Mouse (Mus musculus) frontal cortex, postnatal 14 days (tissue): ENCODE data around the gene Prss34.

Experiments used
- DNase-seq, 2 experiments: peaks; one replicate each; pipeline ENCODE4 v3.0.0; 2022; ENCODE audit warnings: low spot score in 2 of 2

Prss34 gene

GRCm38 (mm10) chr17:25298094-25298493 is at the start of gene Prss34:
Gene Prss34, plus strand, starts transcription at chr17:25298394.
- no peak for DNase-seq

- DNase-seq, result no peak
These were observed 47.9 kb upstream of the Prss34 start for GRCm38 (mm10) chr17:25250181-25250835.

- no peak for DNase-seq
These were observed 45.6 kb upstream of the Prss34 start for GRCm38 (mm10) chr17:25252643-25253042.

GRCm38 (mm10) chr17:25253760-25254159 is 44.4 kb upstream of the Prss34 start:
- peak in 1 of 2 experiments; percentile 41 for DNase-seq

GRCm38 (mm10) chr17:25255110-25255509 is 43.1 kb upstream of the Prss34 start:
- no peak for DNase-seq

- no peak for DNase-seq
These were observed 41.9 kb upstream of the Prss34 start, which contains the start of gene Baiap3 for GRCm38 (mm10) chr17:25256140-25256754. Gene Baiap3, minus strand, starts transcription at chr17:25256364.

GRCm38 (mm10) chr17:25257804-25258261 is 40.4 kb upstream of the Prss34 start:
- DNase-seq, result no peak

- DNase-seq, result no peak
These were observed 33.7 kb upstream of the Prss34 start for GRCm38 (mm10) chr17:25264453-25264852.

- no peak for DNase-seq
These were observed 27.3 kb upstream of the Prss34 start for GRCm38 (mm10) chr17:25270795-25271335.

GRCm38 (mm10) chr17:25272326-25272725 is 25.9 kb upstream of the Prss34 start:
- no peak for DNase-seq

GRCm38 (mm10) chr17:25272951-25273705 is 25.1 kb upstream of the Prss34 start:
- DNase-seq, result peak in 1 of 2 experiments; percentile 88

- DNase-seq, result peak; percentile 91 to 96
These were observed 24.3 kb upstream of the Prss34 start for GRCm38 (mm10) chr17:25273706-25274501.

- no peak for DNase-seq
These were observed 23.4 kb upstream of the Prss34 start, which contains the start of gene Ube2i for GRCm38 (mm10) chr17:25274571-25275346. Gene Ube2i, minus strand, starts transcription at chr17:25274622.

GRCm38 (mm10) chr17:25275833-25276232 is 22.4 kb upstream of the Prss34 start:
- no peak for DNase-seq

GRCm38 (mm10) chr17:25282133-25282532 is 16.1 kb upstream of the Prss34 start:
- no peak for DNase-seq

GRCm38 (mm10) chr17:25285033-25285432 is 13.2 kb upstream of the Prss34 start:
- peak in 1 of 2 experiments; percentile 23 for DNase-seq

GRCm38 (mm10) chr17:25288842-25289241 is 9.4 kb upstream of the Prss34 start:
- DNase-seq, result peak in 1 of 2 experiments; percentile 23

GRCm38 (mm10) chr17:25290411-25290810 is 7.8 kb upstream of the Prss34 start:
- no peak for DNase-seq

- no peak for DNase-seq
These were observed 4.7 kb upstream of the Prss34 start for GRCm38 (mm10) chr17:25293495-25293894.

GRCm38 (mm10) chr17:25294111-25294510 is 4.1 kb upstream of the Prss34 start:
- DNase-seq, result no peak
